Mouse (Mus musculus): ENCODE measurements at regions not wholly inside any gene's neighbourhood (a gene's known extent, or its start where the extent isn't known, plus 50 kb on each side); places are given as distances from the start of the nearest gene placed in this dataset.

GRCm38 (mm10) chr14:33821436-33821835, 102.0 kb upstream of the Gdf10 start:
- 87% methylated on average over 7 of the region's 7 CpGs for whole genome bisulfite sequencing
- no peak for DNase-seq (ENCODE audit: low spot score)
- no peaks in the 10 kb centered on the region for H3K9me3 ChIP-seq (ENCODE audit: control insufficient read depth, low read length)
- H3K4me2 ChIP-seq (ENCODE audit: low read depth, low read length, severe bottlenecking) = no peak overlapping the region
- no peak overlapping the region for H3K27ac ChIP-seq (ENCODE audit: low read depth, low read length)
- H3K9ac ChIP-seq (ENCODE audit: low read length) = no peak overlapping the region
- no peaks in the 10 kb centered on the region for H3K27me3 ChIP-seq (ENCODE audit: control insufficient read depth, insufficient read depth, low read length)
- H3K4me1 ChIP-seq (replicated peaks; ENCODE audit: control insufficient read depth, insufficient read depth, low read length) = no peaks in the 10 kb centered on the region
- no peaks in the 10 kb centered on the region for H3K36me3 ChIP-seq (ENCODE audit: control insufficient read depth, insufficient read depth, low read length)
- ATAC-seq (replicated peaks; ENCODE audit: low FRiP score) = no peak
- no peak overlapping the region for H3K4me3 ChIP-seq (ENCODE audit: low read depth, low read length)

GRCm38 (mm10) chr14:33824421-33824874, 98.9 kb upstream of the Gdf10 start:
- ATAC-seq (replicated peaks; ENCODE audit: low FRiP score) (no peak), DNase-seq (ENCODE audit: low spot score) (no peak)
- no peaks in the 10 kb centered on the region for H3K4me1 ChIP-seq (replicated peaks; ENCODE audit: control insufficient read depth, insufficient read depth, low read length)
- H3K9me3 ChIP-seq (ENCODE audit: control insufficient read depth, low read length) = no peaks in the 10 kb centered on the region
- no peaks in the 10 kb centered on the region for H3K27me3 ChIP-seq (ENCODE audit: control insufficient read depth, insufficient read depth, low read length)
- H3K9ac ChIP-seq (ENCODE audit: low read length) = no peak overlapping the region
- H3K4me2 ChIP-seq (ENCODE audit: low read depth, low read length, severe bottlenecking) = no peak overlapping the region
- H3K4me3 ChIP-seq (ENCODE audit: low read depth, low read length) = no peak overlapping the region
- no peak overlapping the region for H3K27ac ChIP-seq (ENCODE audit: low read depth, low read length)
- 41% methylated on average over 11 of the region's 11 CpGs for WGBS
- H3K36me3 ChIP-seq (ENCODE audit: control insufficient read depth, insufficient read depth, low read length) = no peaks in the 10 kb centered on the region

GRCm38 (mm10) chr14:33826003-33826644, 97.3 kb upstream of the Gdf10 start:
- WGBS = 87% methylated on average over 12 of the region's 12 CpGs
- ATAC-seq (replicated peaks; ENCODE audit: low FRiP score) = no peak
- no peak overlapping the region for H3K4me2 ChIP-seq (ENCODE audit: low read depth, low read length, severe bottlenecking)
- H3K36me3 ChIP-seq (ENCODE audit: control insufficient read depth, insufficient read depth, low read length) = no peaks in the 10 kb centered on the region
- no peaks in the 10 kb centered on the region for H3K4me1 ChIP-seq (replicated peaks; ENCODE audit: control insufficient read depth, insufficient read depth, low read length)
- no peaks in the 10 kb centered on the region for H3K9me3 ChIP-seq (ENCODE audit: control insufficient read depth, low read length)
- H3K27me3 ChIP-seq (ENCODE audit: control insufficient read depth, insufficient read depth, low read length) = no peaks in the 10 kb centered on the region
- H3K9ac ChIP-seq (ENCODE audit: low read length) = no peak overlapping the region
- no peak for DNase-seq (ENCODE audit: low spot score)
- no peak overlapping the region for H3K27ac ChIP-seq (ENCODE audit: low read depth, low read length)
- no peak overlapping the region for H3K4me3 ChIP-seq (ENCODE audit: low read depth, low read length)

GRCm38 (mm10) chr14:33832650-33833319, 90.6 kb upstream of the Gdf10 start:
- no peaks in the 10 kb centered on the region for H3K27me3 ChIP-seq (ENCODE audit: control insufficient read depth, insufficient read depth, low read length)
- no peak for DNase-seq (ENCODE audit: low spot score)
- H3K4me2 ChIP-seq (ENCODE audit: low read depth, low read length, severe bottlenecking) = no peak overlapping the region
- H3K36me3 ChIP-seq (ENCODE audit: control insufficient read depth, insufficient read depth, low read length) = no peaks in the 10 kb centered on the region
- H3K9ac ChIP-seq (ENCODE audit: low read length) = no peak overlapping the region
- no peak overlapping the region for H3K4me3 ChIP-seq (ENCODE audit: low read depth, low read length)
- H3K9me3 ChIP-seq (ENCODE audit: control insufficient read depth, low read length) = no peaks in the 10 kb centered on the region
- H3K27ac ChIP-seq (ENCODE audit: low read depth, low read length) = no peak overlapping the region
- ATAC-seq (replicated peaks; ENCODE audit: low FRiP score) = no peak
- H3K4me1 ChIP-seq (replicated peaks; ENCODE audit: control insufficient read depth, insufficient read depth, low read length) = no peaks in the 10 kb centered on the region
- WGBS = 82% methylated on average over 14 of the region's 14 CpGs

- ATAC-seq (replicated peaks; ENCODE audit: low FRiP score) (no peak), DNase-seq (ENCODE audit: low spot score) (no peak)
- Histone ChIP-seq H3K9ac (ENCODE audit: low read length) (no peak overlapping the region), H3K9me3 (ENCODE audit: control insufficient read depth, low read length) (no peaks in the 10 kb centered on the region), H3K4me1 (replicated peaks; ENCODE audit: control insufficient read depth, insufficient read depth, low read length) (no peaks in the 10 kb centered on the region), H3K36me3 (ENCODE audit: control insufficient read depth, insufficient read depth, low read length) (no peaks in the 10 kb centered on the region), H3K27ac (ENCODE audit: low read depth, low read length) (no peak overlapping the region), H3K27me3 (ENCODE audit: control insufficient read depth, insufficient read depth, low read length) (no peaks in the 10 kb centered on the region), H3K4me3 (ENCODE audit: low read depth, low read length) (no peak overlapping the region), H3K4me2 (ENCODE audit: low read depth, low read length, severe bottlenecking) (no peak overlapping the region)
- WGBS = 93% methylated on average over 11 of the region's 11 CpGs
These were observed 87.0 kb upstream of the Gdf10 start for GRCm38 (mm10) chr14:33836341-33836740.

GRCm38 (mm10) chr14:33841821-33842220, 81.6 kb upstream of the Gdf10 start:
- H3K9ac ChIP-seq (ENCODE audit: low read length) = no peak overlapping the region
- H3K4me1 ChIP-seq (replicated peaks; ENCODE audit: control insufficient read depth, insufficient read depth, low read length) = no peaks in the 10 kb centered on the region
- WGBS = 91% methylated on average over 6 of the region's 6 CpGs
- no peak for DNase-seq (ENCODE audit: low spot score)
- H3K4me3 ChIP-seq (ENCODE audit: low read depth, low read length) = no peak overlapping the region
- ATAC-seq (replicated peaks; ENCODE audit: low FRiP score) = no peak
- H3K27ac ChIP-seq (ENCODE audit: low read depth, low read length) = no peak overlapping the region
- no peaks in the 10 kb centered on the region for H3K36me3 ChIP-seq (ENCODE audit: control insufficient read depth, insufficient read depth, low read length)
- no peaks in the 10 kb centered on the region for H3K9me3 ChIP-seq (ENCODE audit: control insufficient read depth, low read length)
- H3K4me2 ChIP-seq (ENCODE audit: low read depth, low read length, severe bottlenecking) = no peak overlapping the region
- H3K27me3 ChIP-seq (ENCODE audit: control insufficient read depth, insufficient read depth, low read length) = no peaks in the 10 kb centered on the region

GRCm38 (mm10) chr14:33853499-33853898, 69.9 kb upstream of the Gdf10 start:
- H3K4me3 ChIP-seq (ENCODE audit: low read depth, low read length) = no peak overlapping the region
- no peak overlapping the region for H3K27ac ChIP-seq (ENCODE audit: low read depth, low read length)
- H3K9me3 ChIP-seq (ENCODE audit: control insufficient read depth, low read length) = no peaks in the 10 kb centered on the region
- DNase-seq (ENCODE audit: low spot score) (no peak), ATAC-seq (replicated peaks; ENCODE audit: low FRiP score) (no peak)
- no peak overlapping the region for H3K9ac ChIP-seq (ENCODE audit: low read length)
- H3K4me2 ChIP-seq (ENCODE audit: low read depth, low read length, severe bottlenecking) = no peak overlapping the region
- no peaks in the 10 kb centered on the region for H3K27me3 ChIP-seq (ENCODE audit: control insufficient read depth, insufficient read depth, low read length)
- WGBS = 79% methylated on average over 3 of the region's 3 CpGs
- no peaks in the 10 kb centered on the region for H3K4me1 ChIP-seq (replicated peaks; ENCODE audit: control insufficient read depth, insufficient read depth, low read length)
- no peaks in the 10 kb centered on the region for H3K36me3 ChIP-seq (ENCODE audit: control insufficient read depth, insufficient read depth, low read length)

- Histone ChIP-seq H3K27ac (ENCODE audit: low read depth, low read length) (no peak overlapping the region), H3K9ac (ENCODE audit: low read length) (no peak overlapping the region), H3K9me3 (ENCODE audit: control insufficient read depth, low read length) (no peaks in the 10 kb centered on the region), H3K27me3 (ENCODE audit: control insufficient read depth, insufficient read depth, low read length) (no peaks in the 10 kb centered on the region), H3K4me2 (ENCODE audit: low read depth, low read length, severe bottlenecking) (no peak overlapping the region), H3K4me3 (ENCODE audit: low read depth, low read length) (no peak overlapping the region), H3K4me1 (replicated peaks; ENCODE audit: control insufficient read depth, insufficient read depth, low read length) (no peaks in the 10 kb centered on the region), H3K36me3 (ENCODE audit: control insufficient read depth, insufficient read depth, low read length) (no peaks in the 10 kb centered on the region)
- ATAC-seq (replicated peaks; ENCODE audit: low FRiP score) = no peak
- no peak for DNase-seq (ENCODE audit: low spot score)
- WGBS = 94% methylated on average over 6 of the region's 6 CpGs
These were observed 69.2 kb upstream of the Gdf10 start for GRCm38 (mm10) chr14:33854181-33854580.

- Histone ChIP-seq H3K9ac (ENCODE audit: low read length) (no peak overlapping the region), H3K4me3 (ENCODE audit: low read depth, low read length) (no peak overlapping the region), H3K36me3 (ENCODE audit: control insufficient read depth, insufficient read depth, low read length) (no peaks in the 10 kb centered on the region), H3K4me1 (replicated peaks; ENCODE audit: control insufficient read depth, insufficient read depth, low read length) (no peaks in the 10 kb centered on the region), H3K9me3 (ENCODE audit: control insufficient read depth, low read length) (no peaks in the 10 kb centered on the region), H3K27ac (ENCODE audit: low read depth, low read length) (no peak overlapping the region), H3K27me3 (ENCODE audit: control insufficient read depth, insufficient read depth, low read length) (no peaks in the 10 kb centered on the region), H3K4me2 (ENCODE audit: low read depth, low read length, severe bottlenecking) (no peak overlapping the region)
- no peak for DNase-seq (ENCODE audit: low spot score)
- ATAC-seq (replicated peaks; ENCODE audit: low FRiP score) = no peak
- 84% methylated on average over 6 of the region's 6 CpGs for WGBS
These were observed 66.4 kb upstream of the Gdf10 start for GRCm38 (mm10) chr14:33856992-33857391.
